Mouse (Mus musculus): Measurements from ENCODE around the gene Ubqln4. TPM values are rescaled to one million over a fixed set of nuclear protein-coding genes. Genes with fewer than 3 reads are reported as not detected.

Gene Ubqln4
- total RNA-seq, 2 experiments from 2014 or later: 113 to 114 TPM

Small RNA genes within 50 kb of the gene (microRNA-seq; reads per million reads assigned to microRNA genes)
- 0 reads per million in 2 experiments for gene Mir1905

Other genes starting within 250 kb of the Ubqln4 start
- gene Glmp, start 228.7 kb upstream of the Ubqln4 start, total RNA-seq (2021): 10 to 100 TPM; 77.5 to 97.5 TPM
- 1 to 10 TPM; 1.3 to 1.4 TPM for gene Tmem79, start 217.6 kb upstream of the Ubqln4 start, total RNA-seq (2021)
- gene Smg5, start 217.5 kb upstream of the Ubqln4 start, total RNA-seq (2021): 10 to 100 TPM; 63.7 to 71.6 TPM
- 10 to 100 TPM; 10.9 to 12.7 TPM for gene Paqr6, start 189.2 kb upstream of the Ubqln4 start, total RNA-seq (2021)
- gene Bglap3, start 181.0 kb upstream of the Ubqln4 start, total RNA-seq (2021): under 1 TPM; 0.30 to 0.40 TPM
- gene Bglap2, start 175.1 kb upstream of the Ubqln4 start, total RNA-seq (2021): not detected
- 1 to 10 TPM in 1 of 2 experiments, not detected in 1; 1.3 TPM for gene Bglap, start 169.3 kb upstream of the Ubqln4 start, total RNA-seq (2021)
- gene Pmf1, start 143.4 kb upstream of the Ubqln4 start, total RNA-seq (2021): 1 to 10 TPM; 4.5 to 5.6 TPM
- 10 to 100 TPM; 74.3 to 75.8 TPM for gene Slc25a44, start 128.6 kb upstream of the Ubqln4 start, total RNA-seq (2021)
- gene Sema4a, start 92.6 kb upstream of the Ubqln4 start, total RNA-seq (2021): 10 to 100 TPM; 33.3 to 42.8 TPM
- 10 to 100 TPM; 35.6 to 38.8 TPM for gene Lmna, start 43.8 kb upstream of the Ubqln4 start, total RNA-seq (2021)
- gene Mex3a, start 21.4 kb upstream of the Ubqln4 start, total RNA-seq (2021): 1 to 10 TPM; 4.3 to 4.6 TPM
- gene Rab25, start 5.5 kb upstream of the Ubqln4 start, total RNA-seq (2021): not detected
- gene Lamtor2, start 684 bp upstream of the Ubqln4 start, total RNA-seq (2021): 100 to 1,000 TPM in 1 of 2 experiments, 10 to 100 TPM in 1; 99.5 to 115 TPM
- gene Ssr2, start 22.1 kb downstream of the Ubqln4 start, total RNA-seq (2021): 100 to 1,000 TPM in 1 of 2 experiments, 10 to 100 TPM in 1; 93.9 to 108 TPM
- 100 to 1,000 TPM; 232 to 289 TPM for gene Arhgef2, start 52.2 kb downstream of the Ubqln4 start, total RNA-seq (2021)
- gene Rxfp4, start 99.4 kb downstream of the Ubqln4 start, total RNA-seq (2021): not detected
- 10 to 100 TPM; 46.3 to 53.9 TPM for gene Khdc4, start 132.0 kb downstream of the Ubqln4 start, total RNA-seq (2021)
- 10 to 100 TPM; 45.3 to 46.9 TPM for gene Rit1, start 163.1 kb downstream of the Ubqln4 start, total RNA-seq (2021)
- gene Syt11, start 221.4 kb downstream of the Ubqln4 start, total RNA-seq (2021): 100 to 1,000 TPM; 502 to 559 TPM

Data from layer of hippocampus, postnatal 25 days (tissue).